Mouse (Mus musculus) retina, postnatal 1 day (tissue): ENCODE measurements around the gene Tesk1.

Experiments used
- DNase-seq: peaks from one replicate; pipeline ENCODE4 v3.0.0-alpha.2; 2012

Tesk1 gene

DNA sequence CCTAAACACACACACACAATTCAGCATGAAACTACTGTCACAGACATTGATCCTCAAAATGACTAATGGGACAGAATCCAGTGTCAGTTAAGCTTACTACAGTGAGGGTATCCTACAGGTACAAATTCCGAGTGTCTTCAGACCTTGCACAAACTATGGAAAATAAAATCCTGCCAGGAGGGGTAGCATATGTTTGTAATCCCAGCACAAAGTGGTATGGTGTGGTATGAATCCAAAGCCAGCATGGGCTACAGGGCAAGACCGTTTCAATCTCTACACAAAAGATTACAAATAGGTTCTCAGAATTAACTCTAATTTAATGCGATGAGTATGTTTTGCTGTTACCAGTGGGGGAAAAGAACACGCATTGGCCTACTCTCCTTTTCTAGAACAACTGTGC, at the start of gene Tesk1:
Tesk1 (plus strand) TSS at position 301 of the 400 bp plus-strand sequence.
- DNase-seq: no peak

- no peak for DNase-seq
These were observed 47.3 kb upstream of the Tesk1 start for GRCm38 (mm10) chr4:43394345-43394891.

DNA sequence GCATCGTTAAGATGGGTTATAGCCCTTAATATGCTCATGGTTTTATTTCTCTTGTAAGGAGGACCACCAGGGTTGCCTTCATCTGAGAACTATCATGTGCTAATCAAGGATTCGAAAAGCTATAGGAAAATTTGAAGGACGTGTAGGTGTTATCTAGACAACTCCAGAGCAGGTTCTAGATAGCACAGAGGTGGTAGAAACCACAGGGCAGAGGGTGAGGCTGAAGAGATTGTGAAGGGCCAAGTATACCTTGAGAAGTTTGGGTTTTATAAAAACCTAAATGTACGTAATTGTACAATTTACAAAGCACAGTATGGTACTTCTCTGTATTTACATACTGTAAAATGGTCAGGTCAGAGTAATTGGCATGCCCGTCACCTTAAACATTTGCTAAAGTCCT, 46.6 kb upstream of the Tesk1 start:
- no peak for DNase-seq

GRCm38 (mm10) chr4:43395836-43396235, 45.9 kb upstream of the Tesk1 start:
- no peak for DNase-seq

GRCm38 (mm10) chr4:43396381-43396780, 45.4 kb upstream of the Tesk1 start:
- DNase-seq: no peak

DNA sequence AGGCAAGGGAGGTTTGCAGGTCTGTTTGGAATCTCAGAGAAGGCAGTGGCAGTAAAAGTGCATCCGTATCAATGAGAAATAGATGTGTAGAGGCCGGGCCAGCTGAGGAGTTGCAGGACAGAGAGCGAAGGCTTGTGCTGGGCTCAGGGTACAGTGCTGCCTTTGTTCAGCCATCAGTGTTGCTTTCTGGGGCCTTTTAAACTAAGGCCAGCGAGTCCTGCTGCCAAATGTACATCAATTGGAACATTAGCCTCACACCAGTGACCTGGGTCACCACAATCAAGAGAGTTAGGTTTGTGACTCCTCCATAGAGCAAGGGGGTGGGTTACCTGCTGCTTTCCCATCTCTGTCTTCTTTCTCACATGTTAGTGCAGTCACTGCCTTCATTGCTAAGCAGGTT, 43.7 kb upstream of the Tesk1 start:
- peak; percentile 35 for DNase-seq

DNA sequence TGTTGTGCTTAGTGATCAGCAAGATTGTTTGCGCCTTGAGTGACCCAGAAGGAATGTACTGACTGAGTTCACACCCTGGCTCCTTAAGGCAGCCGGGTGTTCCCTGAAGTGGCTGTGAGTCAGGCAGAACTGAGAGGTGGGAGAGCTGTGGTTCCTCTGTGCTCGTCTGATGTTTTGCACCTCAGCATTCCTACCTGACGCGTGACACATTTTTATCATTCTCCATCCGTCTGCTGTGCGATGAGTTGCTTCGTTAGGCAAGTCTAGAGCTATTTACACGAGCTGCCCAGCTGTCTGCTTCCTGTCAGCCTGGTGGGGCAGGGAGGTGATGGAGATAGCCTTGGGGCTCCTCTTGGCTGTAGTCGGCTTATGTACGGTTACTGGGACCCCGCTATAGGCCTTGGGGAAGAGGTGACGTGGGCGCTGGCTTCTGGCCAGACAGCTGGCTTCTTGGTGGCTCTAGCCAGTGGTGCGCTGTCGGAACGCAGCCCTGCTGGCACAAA, 42.9 kb upstream of the Tesk1 start:
- peak; percentile 76 for DNase-seq

DNA sequence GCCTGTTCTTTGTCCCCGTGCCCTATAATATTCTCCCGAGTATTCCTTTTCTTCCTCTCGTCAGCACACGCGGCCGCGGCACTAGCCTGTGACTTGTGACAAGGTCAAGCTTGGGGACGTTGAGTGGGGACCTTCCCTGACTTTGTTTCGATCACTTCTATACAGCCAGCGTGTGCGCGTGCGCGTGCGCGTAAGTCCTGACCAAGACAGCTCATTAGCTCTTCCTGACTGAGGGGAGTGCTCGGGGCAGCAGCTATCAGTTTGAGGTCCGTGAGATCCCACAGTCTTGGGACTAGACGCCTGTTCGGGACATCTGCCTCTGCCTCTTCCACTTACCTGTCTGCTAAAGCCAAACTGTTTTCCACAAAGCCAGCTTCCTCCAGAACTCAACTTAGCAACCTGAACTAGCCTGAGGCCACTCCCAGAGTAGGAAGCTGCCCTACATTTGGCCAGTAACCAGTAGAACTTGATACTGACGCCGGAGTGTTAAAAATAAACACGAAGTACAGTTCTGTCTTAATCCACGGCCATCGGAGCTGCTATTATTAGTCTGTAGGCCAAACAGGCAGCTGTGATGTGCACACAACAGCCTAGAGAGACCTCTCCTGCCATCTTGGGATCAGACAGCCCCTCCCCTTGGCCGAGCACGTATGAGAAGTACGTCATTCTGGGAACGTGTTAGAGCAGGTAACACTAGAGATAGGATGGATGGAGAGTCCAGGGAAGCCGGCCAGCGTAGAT, 42.2 kb upstream of the Tesk1 start:
- peak; percentile 21 for DNase-seq

- peak; percentile 63 for DNase-seq
These were observed 40.8 kb upstream of the Tesk1 start for GRCm38 (mm10) chr4:43400976-43401375.

DNA sequence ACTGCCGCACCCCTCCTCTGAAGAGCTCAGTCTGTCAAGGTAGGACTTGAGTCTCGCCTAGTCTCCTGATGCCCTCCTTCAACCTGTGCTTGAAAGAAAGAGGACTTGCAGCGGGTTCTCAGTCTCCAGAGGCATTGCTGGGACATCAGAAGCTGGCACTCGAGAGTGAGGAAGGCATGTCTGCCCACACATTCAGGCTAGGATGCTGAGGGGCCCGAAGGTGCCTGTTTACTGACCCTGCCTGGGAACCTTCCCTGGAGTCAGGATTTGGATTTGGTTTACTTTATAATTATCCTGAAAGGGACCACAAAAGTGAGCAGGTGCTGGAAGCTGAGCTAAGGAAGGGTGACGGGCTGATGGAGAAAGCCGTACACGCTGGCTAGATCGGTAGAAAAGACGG, 40.3 kb upstream of the Tesk1 start:
- DNase-seq: no peak

DNA sequence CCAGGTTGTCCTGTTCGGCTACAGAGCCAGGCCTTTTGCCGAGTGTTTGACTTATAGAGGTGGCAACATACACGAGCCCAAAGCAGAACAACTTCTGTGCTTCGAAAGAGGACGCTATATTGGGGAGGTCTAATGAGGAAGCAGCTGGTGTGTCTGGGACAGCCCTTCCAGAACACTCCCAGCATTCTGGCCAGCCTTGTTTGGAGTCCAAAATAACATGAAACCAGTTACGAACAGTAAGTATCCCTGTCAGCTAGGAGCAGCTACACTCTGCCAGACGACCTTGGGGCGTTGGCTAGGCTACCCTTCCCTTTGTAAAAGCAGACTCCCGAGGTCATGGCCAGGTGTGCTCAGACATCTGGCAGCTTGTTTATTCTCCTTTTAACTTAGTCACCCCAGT, 39.5 kb upstream of the Tesk1 start:
- no peak for DNase-seq

DNA sequence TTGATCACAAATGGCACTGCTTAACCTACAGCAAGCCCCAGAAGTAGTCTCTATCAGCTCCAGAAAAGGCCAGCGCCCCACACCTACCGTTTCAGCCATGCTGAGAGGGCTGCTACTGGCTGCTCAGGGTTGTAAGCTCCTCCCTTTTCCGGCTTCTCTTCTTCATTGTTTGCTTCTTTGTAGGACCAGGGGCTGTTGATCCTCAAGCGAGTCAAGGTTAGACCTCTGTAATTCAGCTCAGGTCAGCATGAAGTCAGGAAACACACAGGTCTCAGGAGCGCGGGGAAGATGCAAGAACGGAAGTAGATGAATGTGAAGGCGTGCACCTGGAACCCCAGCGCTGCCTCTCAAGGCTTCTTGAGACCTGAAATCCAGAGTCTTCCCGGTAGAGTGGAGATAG, 37.0 kb upstream of the Tesk1 start:
- DNase-seq: no peak

- DNase-seq: peak; percentile 93
These were observed 35.4 kb upstream of the Tesk1 start for GRCm38 (mm10) chr4:43406162-43406971.

DNA sequence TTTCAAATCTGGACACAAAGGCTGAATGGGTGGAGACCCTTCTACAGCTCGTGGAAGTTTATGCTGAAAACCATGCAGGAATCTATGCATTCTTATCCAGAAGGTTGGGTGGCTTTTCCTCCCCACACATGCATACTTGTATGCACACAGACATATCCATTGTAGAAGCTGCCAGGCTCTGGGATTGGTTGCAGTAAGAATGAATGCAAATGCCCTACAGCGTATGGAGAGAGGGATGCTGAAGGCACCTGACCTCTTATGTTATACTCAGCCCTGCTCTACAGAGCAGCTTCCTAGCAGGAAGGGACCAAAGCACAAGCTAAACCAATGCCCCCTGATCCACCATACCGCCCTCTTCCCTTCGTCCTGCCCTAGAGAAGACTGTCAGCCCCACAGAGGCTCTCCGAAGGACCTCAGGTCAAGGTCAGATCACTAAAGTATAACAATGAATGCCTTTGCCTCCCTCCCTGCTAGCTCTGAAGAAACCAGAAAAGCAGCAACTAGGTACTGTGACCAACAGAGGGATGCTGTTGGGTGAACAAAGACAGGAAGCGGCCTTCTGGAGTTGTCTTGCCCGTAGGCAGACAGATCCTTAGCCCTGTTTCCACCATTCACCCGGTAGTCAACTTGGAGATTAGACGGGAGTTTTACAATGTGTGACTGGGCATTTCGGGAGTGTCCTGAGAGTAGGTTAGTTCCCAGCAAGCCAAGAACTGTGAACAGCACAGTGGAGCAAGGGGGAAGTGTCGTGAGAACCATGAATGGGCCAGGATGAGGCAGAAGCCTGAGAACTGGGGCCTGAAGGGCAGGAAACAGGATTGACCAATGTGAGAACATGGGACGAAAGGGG, 34.4 kb upstream of the Tesk1 start:
- DNase-seq: peak; percentile 55

DNA sequence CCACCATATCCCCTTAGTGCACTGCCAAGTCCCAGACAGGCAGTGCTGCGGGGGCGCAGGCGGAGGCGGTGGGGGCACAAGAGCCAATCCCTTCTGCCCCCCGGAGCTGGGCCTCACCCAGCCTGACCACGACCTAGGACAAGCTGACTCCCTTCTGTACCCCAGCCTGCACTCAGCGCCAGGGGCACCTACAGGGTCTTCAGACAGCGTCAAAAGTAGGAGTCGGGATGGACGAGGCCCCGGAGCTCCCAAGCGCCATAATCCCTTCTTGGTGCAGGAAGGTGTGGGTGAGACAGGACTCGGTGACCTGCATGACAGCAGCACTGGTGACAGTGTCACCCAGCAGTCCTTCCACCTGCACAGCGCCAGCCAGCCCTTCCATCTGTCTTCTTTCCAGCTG, 27.0 kb upstream of the Tesk1 start:
- no peak for DNase-seq

DNA sequence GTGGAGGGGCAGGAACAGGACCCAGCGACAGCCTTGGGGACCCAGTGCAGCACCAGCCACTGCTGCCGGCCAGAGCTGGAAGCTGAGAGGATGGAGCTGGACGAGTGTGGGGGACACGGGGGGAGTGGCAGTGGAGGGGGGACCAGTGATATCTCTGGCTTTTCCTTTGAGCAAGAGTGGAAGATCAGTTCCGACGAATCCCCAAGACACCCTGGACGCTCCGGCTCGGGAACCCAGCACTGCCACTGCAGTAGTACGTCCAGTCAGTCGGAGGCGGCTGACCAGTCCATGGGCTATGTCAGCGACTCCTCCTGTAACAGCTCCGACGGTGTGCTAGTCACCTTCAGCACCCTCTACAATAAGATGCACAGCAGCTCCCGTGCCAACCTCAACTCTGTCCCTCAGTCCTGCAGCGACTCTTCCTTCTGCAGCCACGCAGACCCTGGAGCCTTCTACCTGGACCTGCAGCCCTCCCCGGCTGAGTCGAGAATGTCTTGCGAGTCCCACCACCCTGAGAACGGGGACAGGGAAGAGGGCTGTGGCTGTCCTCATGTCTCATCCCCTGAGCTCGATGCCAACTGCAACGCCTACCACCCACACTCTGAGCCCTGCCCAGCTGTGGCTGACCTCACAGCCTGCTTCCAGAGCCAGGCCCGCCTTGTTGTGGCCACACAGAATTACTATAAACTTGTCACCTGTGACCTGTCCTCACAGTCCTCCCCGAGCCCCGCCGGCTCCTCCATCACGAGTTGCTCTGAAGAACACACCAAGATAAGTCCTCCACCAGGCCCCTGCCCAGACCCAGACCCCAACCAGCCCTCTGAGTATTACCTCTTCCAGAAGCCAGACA, 26.3 kb upstream of the Tesk1 start:
- DNase-seq: no peak

DNA sequence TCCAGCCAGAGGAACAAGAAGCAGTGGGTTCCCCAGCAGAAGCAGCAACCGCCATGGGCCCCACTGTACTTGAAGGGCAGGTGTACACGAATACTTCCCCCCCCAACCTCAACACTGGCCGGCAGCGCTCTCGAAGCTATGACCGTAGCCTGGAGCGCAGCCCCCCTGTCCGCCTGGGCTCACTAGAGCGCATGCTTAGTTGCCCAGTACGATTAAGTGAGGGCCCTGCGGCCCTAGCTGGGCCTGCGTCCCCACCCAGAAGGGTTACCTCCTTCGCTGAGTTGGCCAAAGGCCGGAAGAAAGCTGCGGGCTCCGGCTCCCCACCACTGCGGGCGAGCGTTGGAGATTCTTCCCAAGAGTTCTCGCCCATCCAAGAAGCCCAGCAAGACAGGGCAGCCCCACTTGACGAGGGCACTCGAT, 25.7 kb upstream of the Tesk1 start:
- no peak for DNase-seq

DNA sequence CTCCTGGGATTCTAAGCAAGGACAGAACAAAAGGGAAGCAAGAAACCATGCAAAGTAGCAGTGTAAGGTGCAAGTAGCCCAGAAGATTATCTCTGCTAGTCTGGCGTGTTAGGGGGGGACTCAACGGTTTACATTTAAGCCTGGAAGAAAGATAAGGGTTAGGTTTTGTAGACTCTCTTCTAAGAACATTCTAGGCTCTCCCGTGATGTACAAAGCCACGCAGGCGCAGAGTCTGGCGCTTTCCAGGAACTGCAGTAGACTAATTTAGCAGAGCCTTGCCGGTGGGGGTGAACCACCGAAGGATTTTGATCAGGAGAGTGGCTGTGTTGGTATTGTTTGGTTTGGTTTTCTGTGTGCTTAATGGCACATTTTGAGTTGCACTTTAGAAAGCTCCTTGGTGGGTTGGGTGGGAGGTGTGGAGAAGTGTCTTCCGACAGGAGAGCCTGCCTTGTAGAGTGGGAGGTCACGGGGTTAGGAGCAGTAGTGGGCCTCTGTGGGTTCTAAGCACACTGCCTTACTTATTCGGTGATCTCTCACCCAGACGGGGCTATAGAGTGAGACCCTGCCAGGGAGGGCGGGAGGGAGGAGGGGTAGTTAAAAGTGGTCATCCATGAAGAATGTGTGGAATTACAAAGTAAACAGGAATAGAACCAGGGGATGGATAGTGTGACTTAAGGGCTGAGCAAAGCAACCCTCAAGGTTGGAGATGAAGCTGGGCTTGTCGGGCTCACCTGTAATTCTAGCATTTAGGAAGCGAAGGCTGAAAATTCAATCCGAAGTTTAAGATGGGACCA, 24.3 kb upstream of the Tesk1 start:
- DNase-seq: no peak

- no peak for DNase-seq
These were observed 23.3 kb upstream of the Tesk1 start for GRCm38 (mm10) chr4:43418450-43418849.

DNA sequence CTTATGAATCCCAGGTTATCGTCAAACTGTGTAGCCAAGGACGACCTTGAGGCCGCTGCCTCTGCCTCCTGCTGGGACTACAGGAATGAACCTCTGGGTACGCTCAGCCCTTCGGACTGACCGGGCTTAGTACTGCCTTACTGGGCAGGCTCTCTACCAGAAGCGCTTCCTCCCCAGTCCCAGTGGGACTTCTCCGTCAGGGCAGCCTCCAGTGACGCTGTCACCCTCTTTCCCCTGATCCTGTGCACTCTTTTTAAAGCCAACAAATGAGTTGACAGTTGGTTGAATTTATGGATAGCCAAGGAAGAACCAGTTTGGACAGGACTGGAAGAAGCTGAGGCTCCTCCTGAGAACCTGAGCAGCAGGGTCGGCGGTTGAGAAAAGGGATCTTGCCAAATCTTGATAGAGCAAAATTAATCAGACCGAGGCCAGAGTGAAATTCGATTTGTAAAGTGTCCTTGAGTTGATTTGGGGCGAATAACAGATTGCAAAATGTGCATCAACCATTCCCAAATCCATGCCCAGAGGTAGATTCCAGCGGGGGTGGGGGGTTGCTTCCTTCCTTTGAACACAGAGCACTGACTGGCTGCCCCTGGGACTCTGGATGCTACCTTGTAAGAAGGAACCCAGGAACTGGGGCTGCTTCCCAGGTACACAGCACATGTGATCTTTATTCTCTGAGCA, 22.6 kb upstream of the Tesk1 start:
- no peak for DNase-seq
